Comparison of ENCODE assay signal across 34 mouse cellular contexts in genomic region chr3:55378591-55378990, GRCm38 (mm10).
"Had no signal": no experiment of that assay in that cellular context is flagged by ENCODE, and none has a peak within 500 bp of the region (broad histone marks: within the 10 kb centered on the region; RNA-seq: fewer than 3 reads in every experiment).

No protein-coding gene starts in this region.

- DNase-seq: heart, postnatal 10 days; heart, postnatal 14 days; heart, postnatal 36 days; heart, postnatal 4 days; kidney, adult 11 months; kidney, adult 18-20 months; kidney, adult 2 months; kidney, adult 8-10 months; kidney, adult 9 months; kidney, postnatal 10 days; kidney, postnatal 14 days; kidney, postnatal 25 days; kidney, postnatal 36 days; kidney, postnatal 4 days; layer of hippocampus, adult 9-11 months; layer of hippocampus, postnatal 36 days had no signal

- ATAC-seq: hindbrain, embryonic 16.5 days; hindbrain, postnatal 0 days; inflammation-experienced regulatory T-cells, adult 6 months; intestine, embryonic 15.5 days; intestine, embryonic 16.5 days; intestine, postnatal 0 days had no signal

- H3K27ac ChIP-seq: heart, embryonic 10.5 days; heart, embryonic 13.5 days; heart, embryonic 15.5 days; hindbrain, embryonic 10.5 days; hindbrain, embryonic 12.5 days; hindbrain, embryonic 13.5 days; hindbrain, embryonic 14.5 days; hindbrain, embryonic 15.5 days; hindbrain, postnatal 0 days; intestine, embryonic 15.5 days; kidney, embryonic 15.5 days; kidney, postnatal 0 days; layer of hippocampus, adult 2 months had no signal

- H3K4me3 ChIP-seq: heart, embryonic 10.5 days; heart, embryonic 12.5 days; heart, embryonic 13.5 days; heart, embryonic 15.5 days; hindbrain, embryonic 10.5 days; hindbrain, embryonic 12.5 days; hindbrain, embryonic 13.5 days; hindbrain, embryonic 15.5 days; intestine, embryonic 15.5 days; kidney, embryonic 15.5 days; layer of hippocampus, adult 2 months had no signal
